Mouse (Mus musculus) layer of hippocampus, adult 2 months (tissue): ENCODE measurements around the gene Ptger2. TPM values are rescaled to one million over a fixed set of nuclear protein-coding genes. Genes with fewer than 3 reads are reported as not detected.
"Not testable (repeated sequence)": the region's sequence is repeated elsewhere in the genome, so short reads cannot be mapped to it uniquely, and the experiment has no call there.

Experiments used
- DNase-seq, 2 experiments: peaks; one replicate each; pipeline ENCODE4 v3.0.0; 2022; ENCODE audit warnings: low spot score in 2 of 2
- H3K27ac ChIP-seq: fragments of 200-600 bp; 2 replicates; pipeline ENCODE4 v1.8.1; 2022
- H3K4me3 ChIP-seq: fragments of 200-600 bp; 2 replicates; pipeline ENCODE4 v1.8.1; 2022; ENCODE audit warnings: mild to moderate bottlenecking
- CTCF ChIP-seq: fragments of 200-600 bp; conservative IDR thresholded peaks from 2 replicates; pipeline ENCODE4 v1.8.1; 2022; ENCODE audit warnings: antibody characterized with exemption, mild to moderate bottlenecking, moderate library complexity
- long read RNA-seq, 2 experiments: library from polyadenylated mRNA; stranded (forward); transcript quantifications; one replicate each; pipeline ENCODE4 v2.0.0; 2021; ENCODE audit warnings: borderline mapping rate in 2 of 2
- total RNA-seq, 2 experiments: library from RNA; stranded (reverse); gene quantifications; 2 replicates each; pipeline ENCODE4 v1.2.3; 2021

The Ptger2 gene
- total RNA-seq = under 1 TPM; 0.13 to 0.37 TPM
- long read RNA-seq, experiment 1 = 0 reads
- long read RNA-seq, experiment 2 = 0 reads

GRCm38 (mm10) chr14:44987674-44988355 lies at the start of gene Ptger2:
TSS of gene Ptger2 (plus strand) at chr14:44988195.
- not testable (repeated sequence) for DNase-seq, H3K27ac ChIP-seq
- peak within 1 kb of the TSS; percentile 55 for H3K4me3 ChIP-seq

GRCm38 (mm10) chr14:44960746-44961145 lies 27.2 kb upstream of the Ptger2 start:
- DNase-seq = no peak
- Histone ChIP-seq H3K27ac (no peak overlapping the region), H3K4me3 (no peak overlapping the region)
- TF ChIP-seq CTCF = no peak

GRCm38 (mm10) chr14:44977278-44977677 lies 10.7 kb upstream of the Ptger2 start:
- not testable (repeated sequence) for H3K27ac ChIP-seq, H3K4me3 ChIP-seq
- TF ChIP-seq CTCF = peak; percentile 78
- DNase-seq = peak; percentile 67 to 86

GRCm38 (mm10) chr14:44979887-44980286 lies 8.1 kb upstream of the Ptger2 start:
- DNase-seq = no peak
- H3K27ac ChIP-seq = no peak overlapping the region
- H3K4me3 ChIP-seq = no peak overlapping the region
- TF ChIP-seq CTCF = peak; percentile 64

GRCm38 (mm10) chr14:44981490-44981889 lies 6.5 kb upstream of the Ptger2 start:
- TF ChIP-seq CTCF = peak; percentile 83
- peak in 1 of 2 experiments; percentile 38 for DNase-seq
- Histone ChIP-seq H3K27ac (no peak overlapping the region), H3K4me3 (no peak overlapping the region)

- Histone ChIP-seq H3K4me3 (no peak overlapping the region), H3K27ac (no peak overlapping the region)
- no peak for DNase-seq
- TF ChIP-seq CTCF = no peak
Measured at GRCm38 (mm10) chr14:44984106-44984505, 3.9 kb upstream of the Ptger2 start.

GRCm38 (mm10) chr14:44986248-44986647 lies 1.7 kb upstream of the Ptger2 start:
- no peak for DNase-seq
- Histone ChIP-seq H3K4me3 (no peak overlapping the region), H3K27ac (no peak overlapping the region)
- no peak for TF ChIP-seq CTCF

GRCm38 (mm10) chr14:44988456-44989016 lies 541 bp downstream of the Ptger2 start:
- H3K27ac ChIP-seq = no peak overlapping the region
- TF ChIP-seq CTCF = no peak
- no peak for DNase-seq
- peak overlapping the region; percentile 55 for H3K4me3 ChIP-seq

GRCm38 (mm10) chr14:44989017-44989721 lies 1.2 kb downstream of the Ptger2 start:
- no peak for TF ChIP-seq CTCF
- no peak overlapping the region for H3K27ac ChIP-seq

GRCm38 (mm10) chr14:44989751-44990150 lies 1.8 kb downstream of the Ptger2 start:
- no peak for TF ChIP-seq CTCF
- H3K4me3 ChIP-seq = peak overlapping the region; percentile 55; the same call in 1 of the 2 replicates
- DNase-seq = no peak
- no peak overlapping the region for H3K27ac ChIP-seq

More at GRCm38 (mm10) chr14:44989017-44989721, 1.2 kb downstream of the Ptger2 start:
- H3K4me3 ChIP-seq = peak overlapping the region; percentile 55
- DNase-seq = peak in 1 of 2 experiments; percentile 8

GRCm38 (mm10) chr14:44994337-44994736 lies 6.3 kb downstream of the Ptger2 start:
- no peak for TF ChIP-seq CTCF
- H3K27ac ChIP-seq = no peak overlapping the region
- no peak overlapping the region for H3K4me3 ChIP-seq
- DNase-seq = no peak

- H3K4me3 ChIP-seq = no peak overlapping the region
- TF ChIP-seq CTCF = no peak
- H3K27ac ChIP-seq = no peak overlapping the region
- DNase-seq = no peak
Measured at GRCm38 (mm10) chr14:45000086-45000769, 12.2 kb downstream of the Ptger2 start.
